Mouse (Mus musculus) C2C12 (cell line): ENCODE results near the gene Gm3285. TPM values are rescaled to one million over a fixed set of nuclear protein-coding genes. Genes with fewer than 3 reads are reported as not detected.

ENCODE experiments used
- H3K27me3 ChIP-seq: one replicate; pipeline ENCODE4 v1.6.1; 2011; ENCODE audit not compliant: control insufficient read depth, insufficient read depth, insufficient read length
- H3K36me3 ChIP-seq: one replicate; pipeline ENCODE4 v1.6.1; 2011; ENCODE audit not compliant: control insufficient read depth, insufficient read depth
- H3K4me3 ChIP-seq: one replicate; pipeline ENCODE4 v1.5.1; 2011; ENCODE audit warnings: mild to moderate bottlenecking, control low read depth; ENCODE audit not compliant: poor library complexity, insufficient read depth, severe bottlenecking
- H3K79me2 ChIP-seq: one replicate; pipeline ENCODE4 v1.6.1; 2011; ENCODE audit not compliant: control insufficient read depth, insufficient read depth
- H3K79me3 ChIP-seq: one replicate; pipeline ENCODE4 v1.6.1; 2011; ENCODE audit warnings: low read depth, control low read depth
- H3ac ChIP-seq: one replicate; pipeline ENCODE3; 2011; ENCODE audit warnings: low read depth; ENCODE audit not compliant: control insufficient read depth, insufficient read length
- CEBPB ChIP-seq: IDR thresholded peaks from one replicate; pipeline ENCODE4 v1.6.1; 2011; ENCODE audit warnings: low read depth, mild to moderate bottlenecking, control low read depth, moderate library complexity
- CTCF ChIP-seq: IDR thresholded peaks from one replicate; pipeline ENCODE4 v1.5.1; 2011; ENCODE audit not compliant: control insufficient read depth, insufficient read depth, insufficient read length
- FOSL1 ChIP-seq: IDR thresholded peaks from one replicate; pipeline ENCODE4 v1.8.0; 2011; ENCODE audit warnings: mild to moderate bottlenecking, low read length; ENCODE audit not compliant: poor library complexity, insufficient read depth, severe bottlenecking
- MAX ChIP-seq: IDR thresholded peaks from one replicate; pipeline ENCODE4 v1.6.1; 2011; ENCODE audit warnings: mild to moderate bottlenecking, control low read depth
- MYOD1 ChIP-seq: IDR thresholded peaks from one replicate; pipeline ENCODE4 v1.6.1; 2011; ENCODE audit warnings: low read depth; ENCODE audit not compliant: control insufficient read depth, insufficient read length
- MYOG ChIP-seq: IDR thresholded peaks from one replicate; pipeline ENCODE4 v1.6.1; 2011; ENCODE audit not compliant: control insufficient read depth, insufficient read length; ENCODE audit errors: extremely low read depth
- USF1 ChIP-seq: IDR thresholded peaks from one replicate; pipeline ENCODE4 v1.6.1; 2011; ENCODE audit warnings: low read depth, mild to moderate bottlenecking, control low read depth, moderate library complexity
- polyA plus RNA-seq: library from polyadenylated mRNA; unstranded; fragments of >200 nt; fragmentation: generic; extraction: Trizol; gene quantifications from one replicate; pipeline ENCODE4 v1.2.1, GENCODE M21; 2012; ENCODE audit warnings: missing spikeins

Gm3285 gene
- polyA plus RNA-seq, 1 experiment = not detected

DNA sequence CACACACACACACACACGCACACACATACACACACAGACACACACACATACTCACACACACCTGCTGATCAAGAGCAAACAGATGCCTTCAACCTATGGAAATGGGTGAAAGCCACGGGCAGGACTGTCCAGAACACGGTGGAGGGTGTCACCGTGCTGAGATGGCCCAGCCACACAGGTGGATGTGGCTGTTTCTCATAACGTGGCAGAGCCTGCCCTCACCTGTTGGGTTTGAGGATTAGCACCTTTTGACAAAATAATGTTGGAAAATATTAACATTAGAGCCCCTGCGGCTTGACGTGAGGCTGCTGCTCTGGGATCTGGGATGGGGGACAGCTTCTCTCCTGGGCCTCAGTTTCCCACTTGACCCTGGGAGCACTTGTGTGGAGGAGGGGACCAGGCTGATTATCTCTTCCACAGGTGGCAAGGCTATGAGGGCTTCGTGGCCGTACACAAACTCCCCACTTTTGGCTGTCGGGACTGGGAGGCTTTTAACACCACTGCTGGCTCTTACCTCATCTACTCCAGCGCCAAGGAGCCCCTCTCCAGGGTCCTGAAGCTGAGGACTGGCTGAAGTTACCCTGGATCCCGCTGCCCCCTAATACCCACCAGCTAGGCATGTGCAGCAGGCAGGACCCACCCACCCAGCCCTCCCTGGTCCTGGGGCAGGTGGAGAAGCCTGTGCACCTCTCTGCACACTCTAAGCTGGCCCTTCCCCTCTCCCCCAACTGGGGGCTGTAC, 24.4 kb downstream of the Gm3285 start:
- Histone ChIP-seq H3K4me3 (no peak overlapping the region), H3K36me3 (no peaks in the 10 kb centered on the region), H3K27me3 (peaks cover 5% of the 10 kb centered on the region), H3K79me2 (no peaks in the 10 kb centered on the region), H3ac (no peak overlapping the region), H3K79me3 (no peaks in the 10 kb centered on the region)
- TF ChIP-seq CTCF (no peak), USF1 (no peak), FOSL1 (no peak), MAX (no peak), CEBPB (no peak), MYOG (no peak), MYOD1 (no peak)

DNA sequence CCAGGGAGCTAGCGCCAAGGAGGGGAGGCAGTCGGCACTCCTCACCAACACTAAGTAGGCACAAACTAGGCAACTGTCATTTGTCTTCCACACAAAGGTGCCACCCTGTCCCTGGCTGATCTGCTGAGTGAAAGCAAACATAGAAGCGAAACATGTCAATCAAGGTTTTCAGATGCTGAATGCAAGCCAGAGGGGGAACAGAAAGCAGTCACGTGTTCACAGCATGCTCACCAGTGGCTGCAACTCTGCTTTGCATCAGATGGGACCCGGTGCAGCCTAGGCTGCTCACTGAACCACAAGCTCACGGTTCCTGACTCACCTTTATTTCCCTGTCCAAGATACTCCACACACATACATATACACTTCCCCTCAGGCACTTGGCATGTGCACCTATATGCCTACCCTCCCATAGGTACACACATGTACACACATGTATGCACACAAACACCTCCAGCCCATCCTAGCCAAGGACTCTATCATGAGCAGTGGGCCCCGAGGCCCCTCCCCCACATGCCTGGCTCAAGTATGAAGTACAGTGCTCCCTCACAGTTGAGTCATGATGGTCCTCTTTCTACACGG, 29.3 kb downstream of the Gm3285 start:
- Histone ChIP-seq H3K36me3 (no peaks in the 10 kb centered on the region), H3K4me3 (no peak overlapping the region), H3K79me3 (no peaks in the 10 kb centered on the region), H3K79me2 (no peaks in the 10 kb centered on the region), H3K27me3 (peaks cover 32% of the 10 kb centered on the region), H3ac (no peak overlapping the region)
- TF ChIP-seq CTCF (no peak), MAX (no peak), MYOG (no peak), MYOD1 (no peak), CEBPB (no peak), USF1 (no peak), FOSL1 (no peak)

DNA sequence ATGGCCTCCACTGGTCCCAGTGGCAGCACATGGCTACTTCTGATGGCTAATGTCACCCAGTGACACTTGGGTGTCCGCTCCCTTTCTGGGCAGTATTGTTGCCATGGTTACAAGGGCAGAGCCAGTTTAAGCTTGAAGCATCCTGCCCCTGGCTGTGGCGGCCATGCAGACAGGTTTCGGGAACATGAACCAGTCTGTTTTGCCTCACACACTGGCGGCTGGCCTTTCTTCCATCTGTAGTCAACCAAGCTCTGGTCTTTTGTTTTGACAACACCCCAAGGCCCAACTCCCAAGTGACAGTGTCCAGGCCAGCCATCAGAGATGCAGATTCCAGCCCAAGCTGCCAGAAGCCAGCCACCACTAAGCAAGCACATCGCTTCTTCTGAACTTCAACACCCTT, 33.8 kb downstream of the Gm3285 start:
- H3K79me2 ChIP-seq = no peaks in the 10 kb centered on the region

DNA sequence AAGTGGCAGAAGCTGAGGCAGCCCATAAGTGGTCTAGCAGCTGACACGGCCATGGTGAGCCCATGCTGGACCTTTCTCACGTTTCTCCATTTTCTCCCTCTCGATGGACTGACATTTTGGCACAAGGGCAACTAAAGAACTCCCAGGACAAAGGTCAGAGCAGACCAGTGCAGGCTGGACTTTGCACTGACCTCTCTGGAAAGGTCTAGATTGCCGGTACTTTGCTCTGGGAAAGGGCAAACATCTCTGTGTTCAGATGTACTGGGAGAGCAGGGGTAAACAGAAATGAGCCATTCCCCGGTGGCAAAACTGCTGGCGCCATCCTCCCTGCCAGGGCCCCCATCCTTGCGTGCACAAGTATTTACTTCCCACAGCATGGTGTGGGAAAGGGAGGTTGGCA, 38.4 kb downstream of the Gm3285 start:
- H3K27me3 ChIP-seq = peaks cover 66% of the 10 kb centered on the region
- H3ac ChIP-seq = no peak overlapping the region
- TF ChIP-seq MAX (no peak), CEBPB (no peak), USF1 (no peak), FOSL1 (no peak), MYOG (no peak), CTCF (no peak), MYOD1 (no peak)
- H3K36me3 ChIP-seq = no peaks in the 10 kb centered on the region
- no peak overlapping the region for H3K4me3 ChIP-seq
- H3K79me2 ChIP-seq = no peaks in the 10 kb centered on the region
- no peaks in the 10 kb centered on the region for H3K79me3 ChIP-seq

More for the DNA sequence above, 33.8 kb downstream of the Gm3285 start:
- TF ChIP-seq MYOD1 = no peak
- no peak for TF ChIP-seq MAX
- no peak for TF ChIP-seq USF1
- TF ChIP-seq CEBPB = no peak
- TF ChIP-seq CTCF = no peak
- no peak for TF ChIP-seq FOSL1
- TF ChIP-seq MYOG = no peak
- H3K4me3 ChIP-seq = no peak overlapping the region
- no peaks in the 10 kb centered on the region for H3K36me3 ChIP-seq
- peaks cover 67% of the 10 kb centered on the region for H3K27me3 ChIP-seq
- no peak overlapping the region for H3ac ChIP-seq
- H3K79me3 ChIP-seq = no peaks in the 10 kb centered on the region

DNA sequence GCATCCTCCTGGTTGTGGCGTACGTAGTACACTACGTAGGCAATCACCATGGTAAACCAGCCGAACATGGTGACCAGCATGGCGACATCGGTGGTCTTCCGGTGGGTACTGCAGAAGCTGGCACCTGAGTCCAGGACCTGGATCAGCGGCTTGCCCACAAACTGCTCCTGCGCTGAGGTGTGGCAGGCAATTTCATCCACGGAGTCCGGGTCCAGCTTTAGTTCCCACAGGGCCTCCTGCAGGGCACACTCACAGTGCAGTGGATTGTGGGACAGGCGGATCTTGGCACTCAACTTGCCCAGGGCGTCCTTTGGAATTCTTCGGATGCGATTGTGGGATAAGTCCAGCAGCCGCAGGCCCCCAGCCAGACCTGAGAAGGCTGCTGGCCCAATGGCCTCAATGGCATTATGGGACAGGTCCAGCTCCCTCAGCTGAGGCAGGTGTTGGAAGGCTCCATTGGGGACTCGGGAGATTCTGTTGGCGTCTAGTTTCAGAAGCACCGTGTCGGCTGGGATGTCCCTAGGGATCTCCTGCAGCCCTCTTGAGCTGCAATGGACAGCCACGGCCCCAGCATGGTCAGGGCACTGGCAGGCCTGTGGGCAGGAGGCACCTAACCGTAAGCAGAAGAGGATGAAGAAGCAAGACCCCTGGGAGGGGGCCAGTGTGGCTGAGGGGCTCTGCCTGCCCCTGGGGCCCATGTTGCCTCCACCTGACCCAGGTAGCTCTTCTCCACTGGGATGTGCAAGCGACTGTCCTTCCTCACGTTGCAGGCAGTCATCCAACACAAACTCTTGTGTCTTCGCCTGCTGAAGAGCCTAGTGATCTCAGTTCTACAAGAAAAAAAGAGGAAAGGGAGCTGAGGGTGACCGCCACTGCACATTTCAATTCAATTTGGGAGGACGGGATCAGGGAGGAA, 39.4 kb downstream of the Gm3285 start:
- no peak for TF ChIP-seq MYOD1
- no peak for TF ChIP-seq USF1
- no peak for TF ChIP-seq MYOG
- no peak for TF ChIP-seq CEBPB
- no peak for TF ChIP-seq MAX
- TF ChIP-seq FOSL1 = no peak
- TF ChIP-seq CTCF = no peak
- Histone ChIP-seq H3ac (no peak overlapping the region), H3K36me3 (no peaks in the 10 kb centered on the region), H3K4me3 (no peak overlapping the region), H3K27me3 (peaks cover 58% of the 10 kb centered on the region), H3K79me3 (no peaks in the 10 kb centered on the region), H3K79me2 (no peaks in the 10 kb centered on the region)

DNA sequence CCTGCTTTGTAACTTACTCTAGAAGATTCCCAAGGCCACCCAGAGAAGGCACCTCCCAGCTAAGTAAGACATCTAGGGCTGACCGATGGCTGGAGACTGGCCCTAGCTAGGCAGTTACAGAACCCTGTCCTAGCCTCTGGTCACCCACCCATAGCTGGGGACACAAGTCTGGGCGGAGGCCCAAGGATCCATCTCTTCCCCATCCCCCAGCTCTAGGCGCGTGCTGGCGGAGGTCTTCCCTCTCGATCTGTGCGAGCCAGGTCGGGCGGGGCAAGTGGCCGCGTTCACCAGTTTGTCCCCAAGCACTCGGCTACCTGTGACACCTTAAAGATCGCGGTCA, 40.1 kb downstream of the Gm3285 start:
- Histone ChIP-seq H3K79me3 (no peaks in the 10 kb centered on the region), H3K4me3 (no peak overlapping the region), H3K36me3 (no peaks in the 10 kb centered on the region), H3ac (no peak overlapping the region), H3K27me3 (peaks cover 52% of the 10 kb centered on the region), H3K79me2 (no peaks in the 10 kb centered on the region)
- TF ChIP-seq CTCF (no peak), MAX (no peak), CEBPB (no peak), FOSL1 (no peak), USF1 (no peak), MYOD1 (no peak), MYOG (no peak)
